Mouse (Mus musculus) cerebellum, adult 2 months (tissue): ENCODE results near the gene Fbxo21. TPM values are rescaled to one million over a fixed set of nuclear protein-coding genes. Genes with fewer than 3 reads are reported as not detected.

Source experiments
- DNase-seq, 2 experiments: peaks; one replicate each; pipeline ENCODE4 v3.0.0; 2021
- H3K27ac ChIP-seq: fragments of 200-500 bp; 2 replicates; pipeline ENCODE4 v1.5.1; 2012; ENCODE audit warnings: low read length, control low read depth, inconsistent platforms; ENCODE audit not compliant: insufficient read depth
- H3K27me3 ChIP-seq: fragments of 200-500 bp; 2 replicates; pipeline ENCODE4 v1.6.1; 2012; ENCODE audit warnings: inconsistent platforms, mild to moderate bottlenecking, low read length, moderate library complexity; ENCODE audit not compliant: control insufficient read depth, insufficient read depth
- H3K4me1 ChIP-seq: fragments of 200-500 bp; 2 replicates; pipeline ENCODE4 v1.6.1; 2011; ENCODE audit warnings: low read length; ENCODE audit not compliant: control insufficient read depth, insufficient read depth
- H3K4me3 ChIP-seq: fragments of 200-500 bp; replicated peaks from 2 replicates; pipeline ENCODE3; 2011; ENCODE audit warnings: mild to moderate bottlenecking, low read depth, low read length, control low read depth; ENCODE audit not compliant: insufficient read depth
- CTCF ChIP-seq: fragments of 200-500 bp; IDR thresholded peaks from 2 replicates; pipeline ENCODE4 v1.5.1; 2011; ENCODE audit warnings: low read depth, mild to moderate bottlenecking, control low read depth, low read length, moderate library complexity, borderline replicate concordance; ENCODE audit not compliant: insufficient read depth
- POLR2A ChIP-seq: fragments of 200-500 bp; IDR thresholded peaks from 2 replicates; pipeline ENCODE4 v1.6.1; 2011; ENCODE audit warnings: low read length, control low read depth, borderline replicate concordance; ENCODE audit not compliant: insufficient read depth
- WGBS: fragments of 180-500 bp; shearing (Covaris S2); methylation state at CpG from one replicate; pipeline ENCODE4 v1.1.7; 2018; 5-methylcytosine and 5-hydroxymethylcytosine counted together
- polyA plus RNA-seq: library from polyadenylated mRNA; depleted of rRNA; stranded (reverse); fragments of >200 nt; gene quantifications from 2 replicates; pipeline ENCODE4 v1.2.3, GENCODE M21; 2012

Gene Fbxo21
- polyA plus RNA-seq, 1 experiment = 114 TPM

DNA sequence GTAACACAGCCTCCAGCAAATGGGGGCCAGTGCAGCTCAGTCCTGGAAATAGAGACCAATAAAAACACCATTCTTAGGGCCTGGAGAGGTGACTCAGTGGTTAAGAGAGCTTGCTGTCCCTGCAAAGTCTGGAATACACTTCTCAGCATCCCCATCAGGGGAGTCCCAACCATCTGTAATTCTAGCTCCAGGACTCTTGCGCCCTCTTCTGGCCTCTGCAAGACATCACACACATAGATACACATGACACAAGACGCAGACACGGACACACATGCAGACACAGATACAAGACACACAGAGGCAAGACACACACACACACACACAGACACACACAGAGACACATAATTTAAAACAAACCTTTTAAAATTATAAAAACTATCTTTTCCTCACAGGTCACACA lies 35.0 kb upstream of the Fbxo21 start:
- H3K4me1 ChIP-seq = peaks cover 8% of the 10 kb centered on the region
- DNase-seq = no peak
- 75% methylated on average over 3 of the region's 3 CpGs for WGBS
- H3K27ac ChIP-seq = no peak overlapping the region
- no peaks in the 10 kb centered on the region for H3K27me3 ChIP-seq
- no peak overlapping the region for H3K4me3 ChIP-seq
- TF ChIP-seq POLR2A = no peak
- peak; percentile 38; the same call in 1 of the 2 replicates for TF ChIP-seq CTCF

DNA sequence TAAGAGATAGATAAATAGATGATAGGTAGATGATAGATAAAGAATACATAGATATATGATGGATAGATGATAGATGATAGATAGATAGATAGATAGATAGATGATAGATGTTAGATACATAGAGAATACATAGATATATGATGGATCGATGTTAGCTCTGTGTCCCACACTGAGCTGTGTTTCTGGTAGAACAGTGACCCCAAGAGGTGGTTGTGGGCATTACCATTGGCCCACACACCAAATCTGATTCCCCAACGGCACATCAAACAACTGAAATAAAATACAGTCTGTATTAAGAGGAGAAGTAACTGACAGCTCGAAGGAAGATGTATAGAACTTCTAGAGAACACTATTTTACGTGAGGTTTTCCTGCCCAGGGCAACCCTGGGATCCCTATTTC lies 29.9 kb upstream of the Fbxo21 start:
- peak; percentile 59 to 75 for DNase-seq
- Histone ChIP-seq H3K27ac (no peak overlapping the region), H3K27me3 (no peaks in the 10 kb centered on the region), H3K4me3 (no peak overlapping the region), H3K4me1 (no peaks in the 10 kb centered on the region)
- no peak for TF ChIP-seq POLR2A
- peak; percentile 94 for TF ChIP-seq CTCF
- WGBS = 7% methylated on average over 4 of the region's 4 CpGs

- no peak for DNase-seq
- no peaks in the 10 kb centered on the region for H3K4me1 ChIP-seq
- no peaks in the 10 kb centered on the region for H3K27me3 ChIP-seq
- H3K27ac ChIP-seq = no peak overlapping the region
- TF ChIP-seq CTCF (no peak), POLR2A (no peak)
- no peak overlapping the region for H3K4me3 ChIP-seq
- 64% methylated on average over 10 of the region's 10 CpGs for WGBS
Measured at GRCm38 (mm10) chr5:117949393-117949792, 27.1 kb upstream of the Fbxo21 start.

- Histone ChIP-seq H3K4me1 (peaks cover 14% of the 10 kb centered on the region), H3K27ac (no peak overlapping the region), H3K4me3 (no peak overlapping the region), H3K27me3 (no peaks in the 10 kb centered on the region)
- TF ChIP-seq CTCF (no peak), POLR2A (no peak)
- DNase-seq = no peak
- WGBS = 78% methylated on average over 12 of the region's 12 CpGs
Measured at GRCm38 (mm10) chr5:117953893-117954292, 22.6 kb upstream of the Fbxo21 start.

DNA sequence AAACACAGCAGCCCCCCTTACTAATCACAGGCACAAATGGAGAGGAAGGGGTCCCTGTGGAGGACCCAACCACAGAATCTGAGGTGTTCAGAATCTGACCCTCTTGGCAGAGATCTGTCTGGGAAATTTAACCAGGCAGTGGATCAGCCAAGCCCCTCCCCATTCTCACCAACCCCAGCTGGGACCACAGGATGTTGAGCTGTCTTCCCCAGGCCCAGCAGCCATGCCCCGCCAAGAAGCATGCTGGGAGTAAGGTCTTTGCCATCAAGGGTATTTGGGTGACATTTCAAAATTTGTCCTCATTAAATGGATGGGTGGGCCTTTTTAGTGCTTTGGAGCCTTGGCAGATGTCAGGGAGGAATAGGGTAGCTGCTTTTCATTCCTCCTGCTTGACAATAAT lies 22.1 kb upstream of the Fbxo21 start:
- Histone ChIP-seq H3K4me3 (no peak overlapping the region), H3K27ac (no peak overlapping the region), H3K4me1 (peaks cover 14% of the 10 kb centered on the region), H3K27me3 (no peaks in the 10 kb centered on the region)
- 74% methylated on average over 1 of the region's 1 CpGs for WGBS
- no peak for DNase-seq
- TF ChIP-seq CTCF (no peak), POLR2A (no peak)

GRCm38 (mm10) chr5:117955675-117956420 lies 20.7 kb upstream of the Fbxo21 start:
- TF ChIP-seq POLR2A (no peak), CTCF (peak; percentile 58; the same call in 1 of the 2 replicates)
- peaks cover 14% of the 10 kb centered on the region for H3K4me1 ChIP-seq

DNA sequence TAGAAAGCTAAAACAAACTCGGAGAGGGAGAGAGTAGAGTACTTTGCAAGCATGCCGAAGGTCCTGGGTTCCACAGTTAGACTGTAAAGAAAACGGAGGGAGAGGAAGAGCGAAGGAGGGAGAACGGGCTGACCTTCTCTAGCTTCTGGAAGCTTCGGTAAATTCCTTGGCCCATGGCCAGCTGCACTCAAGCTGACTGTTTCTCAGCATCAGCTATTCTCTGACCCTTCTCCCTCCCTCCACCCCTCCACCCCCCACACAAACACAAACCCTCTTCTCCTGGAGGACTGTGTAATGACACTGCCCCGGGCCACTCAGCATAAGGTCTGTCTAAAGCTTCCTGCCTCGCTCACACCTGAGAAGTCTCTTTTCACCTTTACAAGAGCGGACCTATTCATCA lies 11.8 kb upstream of the Fbxo21 start:
- Histone ChIP-seq H3K27me3 (no peaks in the 10 kb centered on the region), H3K4me3 (no peak overlapping the region), H3K27ac (no peak overlapping the region), H3K4me1 (peaks cover 5% of the 10 kb centered on the region; the same call in 1 of the 2 replicates)
- WGBS = 55% methylated on average over 9 of the region's 9 CpGs
- TF ChIP-seq POLR2A (no peak), CTCF (no peak)
- no peak for DNase-seq

More at GRCm38 (mm10) chr5:117955675-117956420, 20.7 kb upstream of the Fbxo21 start:
- Histone ChIP-seq H3K27ac (peak overlapping the region; percentile 61; the same call in 1 of the 2 replicates), H3K27me3 (no peaks in the 10 kb centered on the region), H3K4me3 (no peak overlapping the region)
- WGBS = 11% methylated on average over 10 of the region's 10 CpGs
- DNase-seq = peak; percentile 63 to 82

- no peak overlapping the region for H3K27ac ChIP-seq
- 79% methylated on average over 9 of the region's 9 CpGs for WGBS
- H3K4me3 ChIP-seq = no peak overlapping the region
- TF ChIP-seq CTCF = no peak
- TF ChIP-seq POLR2A = no peak
- H3K4me1 ChIP-seq = peaks cover 11% of the 10 kb centered on the region
- no peak for DNase-seq
- H3K27me3 ChIP-seq = no peaks in the 10 kb centered on the region
Measured at GRCm38 (mm10) chr5:117966956-117967355, 9.6 kb upstream of the Fbxo21 start.
